Mouse (Mus musculus): ENCODE data around the gene Vmn1r189. TPM values are rescaled to one million over a fixed set of nuclear protein-coding genes. Genes with fewer than 3 reads are reported as not detected.
A peak's percentile ranks its signal among the peaks of the same experiment; 100 is the strongest.
"Not testable (repeated sequence)": the region's sequence is repeated elsewhere in the genome, so short reads cannot be mapped to it uniquely, and the experiment has no call there.

Gene Vmn1r189
- total RNA-seq (2022) = not detected

GRCm38 (mm10) chr13:22105724-22106123 is at the start of gene Vmn1r189:
TSS of gene Vmn1r189 (minus strand) at chr13:22105824.
- DNase-seq (ENCODE audit: low spot score in 2 of 2) = not testable (repeated sequence)

DNA sequence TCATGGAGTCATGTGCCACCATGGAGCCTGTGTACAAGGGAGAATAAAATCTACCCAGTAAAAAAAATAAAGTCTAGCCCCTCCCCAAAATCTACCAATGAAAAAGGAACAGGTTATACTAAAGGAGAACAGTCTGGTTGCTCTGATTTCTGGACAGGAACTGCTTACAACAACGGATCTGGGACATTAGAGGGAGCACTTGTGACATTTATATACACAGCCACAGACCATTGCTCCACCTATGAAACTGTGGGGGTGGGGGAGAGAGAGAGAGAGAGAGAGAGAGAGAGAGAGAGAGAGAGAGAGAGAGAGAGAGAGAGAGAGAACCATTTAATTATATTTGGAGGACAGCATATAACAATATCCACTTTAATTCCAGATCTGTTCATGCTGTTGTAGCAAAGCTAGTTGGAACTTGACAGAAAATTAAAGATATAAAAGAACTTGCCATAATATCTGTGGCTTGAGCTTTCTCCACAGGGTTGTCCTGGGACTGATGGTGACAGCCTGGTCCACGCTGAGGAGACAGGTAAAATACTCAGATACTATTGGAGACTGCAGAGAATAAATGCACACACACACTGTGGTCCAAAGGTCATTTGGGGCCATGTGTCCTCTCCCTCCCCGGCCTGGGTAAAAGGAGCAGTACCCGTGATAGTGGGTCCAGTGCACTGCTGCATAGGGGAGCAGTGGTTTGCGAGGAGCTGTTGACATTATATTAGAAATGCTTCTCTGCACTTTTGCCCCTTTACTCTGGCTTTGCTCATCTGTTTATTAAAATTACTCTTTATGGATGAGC is 31.1 kb upstream of the Vmn1r189 start:
- DNase-seq (ENCODE audit: low spot score in 2 of 2) = not testable (repeated sequence)

DNA sequence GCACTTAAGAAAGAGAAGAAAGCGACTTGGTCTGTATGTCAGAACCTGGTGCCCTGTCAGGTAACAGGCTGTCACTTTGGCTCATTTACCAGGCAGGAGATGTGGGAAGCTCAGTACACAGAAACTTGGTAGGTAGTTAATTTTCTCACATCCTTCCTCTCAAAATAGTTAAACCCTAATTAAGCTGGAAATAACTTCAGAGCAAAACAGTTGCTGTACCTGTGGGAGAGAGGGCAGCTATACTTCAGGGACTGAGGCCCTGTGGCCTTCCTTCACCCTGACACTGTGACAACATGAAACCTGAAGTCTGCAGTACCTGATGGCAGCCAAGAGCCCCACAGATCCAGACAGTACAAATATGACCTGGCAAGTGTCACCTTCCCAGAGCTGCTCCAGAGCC is 21.5 kb downstream of the Vmn1r189 start, which contains the start of gene Vmn1r188:
Vmn1r188 (plus strand) TSS at position 301 of the 400 bp plus-strand sequence.
- not testable (repeated sequence) for DNase-seq (ENCODE audit: low spot score in 2 of 2)

- DNase-seq (ENCODE audit: low spot score in 2 of 2) = no peak
These were observed 42.2 kb downstream of the Vmn1r189 start for GRCm38 (mm10) chr13:22063468-22063867.

GRCm38 (mm10) chr13:22061422-22061821 is 44.2 kb downstream of the Vmn1r189 start:
- no peak for DNase-seq (ENCODE audit: low spot score in 2 of 2)

DNA sequence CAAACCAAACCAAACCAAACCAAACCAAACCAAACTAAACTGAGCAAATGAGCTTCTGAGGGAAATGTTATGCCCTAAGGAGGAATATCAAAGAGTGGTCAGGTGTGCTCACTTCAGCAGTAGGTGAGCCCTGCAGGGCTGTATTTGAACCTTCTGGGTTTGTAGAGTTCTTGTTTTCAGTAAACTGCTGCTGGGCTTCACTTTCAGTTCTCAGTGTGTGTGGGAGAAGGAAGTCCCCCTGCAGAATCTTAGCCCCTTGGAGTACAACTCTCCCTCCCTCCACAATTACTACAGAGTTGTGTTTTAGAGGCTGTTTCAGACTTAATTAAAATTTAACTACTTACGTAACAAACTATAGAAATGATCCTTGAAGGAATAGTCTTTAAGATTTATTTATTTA is 51.9 kb downstream of the Vmn1r189 start:
- no peak for DNase-seq (ENCODE audit: low spot score in 2 of 2)

DNA sequence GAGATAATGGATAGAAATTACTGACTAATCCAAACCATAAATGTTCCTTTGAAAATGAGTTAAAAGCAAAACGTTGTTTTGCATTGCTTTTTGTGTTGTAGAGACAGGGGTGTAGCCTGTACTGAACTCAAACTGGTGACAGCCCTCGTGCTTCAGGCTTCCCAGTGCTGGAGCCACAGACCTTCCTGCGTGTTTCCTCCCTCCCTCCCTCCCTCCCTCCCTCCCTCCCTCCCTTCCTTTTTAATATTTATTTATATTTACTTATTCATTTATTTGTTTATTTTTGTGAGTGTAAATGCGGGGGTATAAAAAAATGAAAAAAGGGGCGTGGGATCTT is 54.1 kb downstream of the Vmn1r189 start:
- no peak for DNase-seq (ENCODE audit: low spot score in 2 of 2)

- peak; percentile 82 to 92 for DNase-seq (ENCODE audit: low spot score in 2 of 2)
These were observed 54.8 kb downstream of the Vmn1r189 start for GRCm38 (mm10) chr13:22050591-22051522.

Small RNAs within 50 kb of the gene (microRNA-seq; reads per million reads assigned to microRNA genes)
- 0 reads per million in 2 experiments for gene Gm26300

Other genes starting within 250 kb of the Vmn1r189 start
- gene Zfp184, start 160.7 kb downstream of the Vmn1r189 start, total RNA-seq (2022) = 1 to 10 TPM; 1.9 to 4.5 (median 2.9) TPM
- gene Pom121l2, start 124.6 kb downstream of the Vmn1r189 start, total RNA-seq (2022) = not detected
- gene Prss16, start 96.1 kb downstream of the Vmn1r189 start, total RNA-seq (2022) = under 1 TPM; 0.29 to 0.84 (median 0.56) TPM
- gene Hist1h2ah, start 70.3 kb downstream of the Vmn1r189 start, total RNA-seq (2022) = 10 to 100 TPM in 3 of 4 experiments, 1 to 10 TPM in 1; 6.5 to 26.2 (median 15.2) TPM
- gene Hist1h2bk, start 70.0 kb downstream of the Vmn1r189 start, total RNA-seq (2022) = 10 to 100 TPM; 10.4 to 18.1 (median 16.5) TPM
- gene Hist1h4i, start 64.5 kb downstream of the Vmn1r189 start, total RNA-seq (2022) = 10 to 100 TPM; 55.1 to 70.7 (median 60.0) TPM
- 10 to 100 TPM in 2 of 4 experiments, 1 to 10 TPM in 2; 8.2 to 12.2 (median 10.1) TPM for gene Hist1h2ag, start 62.9 kb downstream of the Vmn1r189 start, total RNA-seq (2022)
- gene Hist1h2bj, start 62.6 kb downstream of the Vmn1r189 start, total RNA-seq (2022) = 10 to 100 TPM; 10.8 to 15.9 (median 12.1) TPM
- gene Vmn1r188, start 21.4 kb downstream of the Vmn1r189 start, total RNA-seq (2022) = not detected
- not detected for gene Vmn1r191, start 78.1 kb upstream of the Vmn1r189 start, total RNA-seq (2022)
- not detected for gene Vmn1r192, start 85.3 kb upstream of the Vmn1r189 start, total RNA-seq (2022)
- not detected for gene Vmn1r193, start 117.3 kb upstream of the Vmn1r189 start, total RNA-seq (2022)
- not detected for gene Vmn1r194, start 138.4 kb upstream of the Vmn1r189 start, total RNA-seq (2022)
- not detected for gene Vmn1r195, start 164.7 kb upstream of the Vmn1r189 start, total RNA-seq (2022)
- gene Vmn1r196, start 184.1 kb upstream of the Vmn1r189 start, total RNA-seq (2022) = not detected
- not detected for gene Vmn1r197, start 218.8 kb upstream of the Vmn1r189 start, total RNA-seq (2022)
- gene Vmn1r198, start 244.5 kb upstream of the Vmn1r189 start, total RNA-seq (2022) = not detected